Mouse (Mus musculus): ENCODE measurements around the gene Otx1. TPM values are rescaled to one million over a fixed set of nuclear protein-coding genes. Genes with fewer than 3 reads are reported as not detected.

The Otx1 gene
- total and polyA plus RNA-seq, 2 experiments: not detected

DNA sequence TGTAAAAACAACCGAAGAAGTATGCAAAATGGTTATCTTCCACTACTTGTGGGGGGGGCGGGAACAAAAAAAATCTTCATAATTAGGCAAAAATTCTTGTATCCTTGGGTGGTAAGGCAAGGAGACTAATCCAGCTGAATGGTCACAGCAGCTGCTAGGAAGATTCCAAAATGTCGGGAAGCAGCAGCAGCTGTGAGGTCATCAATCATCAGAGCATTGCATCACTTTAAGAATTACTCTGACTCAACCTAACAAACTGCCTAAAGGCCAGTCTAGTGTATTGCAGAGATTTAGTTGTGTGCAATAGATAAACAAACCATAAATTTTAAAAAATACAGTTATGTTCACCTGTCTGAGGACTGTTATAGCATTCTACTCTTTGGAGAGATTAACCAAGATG, 29.1 kb downstream of the Otx1 start:
- WGBS: 75% methylated on average over 3 of the region's 3 CpGs
- H3K79me2 ChIP-seq (ENCODE audit: control insufficient read depth, insufficient read depth, low read length): no peaks in the 10 kb centered on the region
- H3K27ac ChIP-seq (replicated peaks; ENCODE audit: insufficient read depth, low read depth, low read length): no peak overlapping the region
- H3K9ac ChIP-seq (ENCODE audit: low read depth, low read length): no peak overlapping the region
- H3K4me3 ChIP-seq (ENCODE audit: insufficient read depth, low read depth, low read length): no peak overlapping the region
- H3K4me1 ChIP-seq (ENCODE audit: control insufficient read depth, insufficient read depth, low read length): no peaks in the 10 kb centered on the region
- no peak for DNase-seq (ENCODE audit: extremely low read depth, low read depth, low spot score)
- H3K36me3 ChIP-seq (ENCODE audit: control insufficient read depth, insufficient read depth, low read length): no peaks in the 10 kb centered on the region
- H3K27me3 ChIP-seq (ENCODE audit: control insufficient read depth, insufficient read depth, low read length): no peaks in the 10 kb centered on the region
- TF ChIP-seq CTCF (IDR thresholded peaks at IDR 0.05; ENCODE audit: low read depth, low read length) (no peak), POLR2A (IDR thresholded peaks at IDR 0.05; ENCODE audit: extremely low read depth, insufficient read depth, low read length) (no peak)

DNA sequence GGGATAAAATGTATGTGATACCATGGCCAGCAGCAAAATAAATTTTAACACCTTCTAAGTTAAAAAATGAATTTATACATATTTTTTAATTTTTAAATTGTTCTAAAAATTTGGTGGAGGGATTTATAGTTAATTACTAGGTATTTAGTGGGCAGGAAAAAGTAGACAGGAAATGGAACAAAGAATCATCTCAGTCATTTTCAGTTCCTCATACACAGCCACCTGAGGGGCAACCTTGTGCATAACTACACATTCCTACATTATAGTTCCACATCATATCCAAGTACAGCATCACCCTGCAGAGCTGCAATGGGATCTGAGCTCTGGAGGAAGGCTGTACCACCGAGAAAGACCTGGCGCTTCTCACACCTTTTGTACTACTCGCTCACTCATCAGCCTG, 33.8 kb downstream of the Otx1 start:
- WGBS: 96% methylated on average over 3 of the region's 3 CpGs
- no peak overlapping the region for H3K9ac ChIP-seq (ENCODE audit: low read depth, low read length)
- H3K4me1 ChIP-seq (ENCODE audit: control insufficient read depth, insufficient read depth, low read length): no peaks in the 10 kb centered on the region
- no peak overlapping the region for H3K4me3 ChIP-seq (ENCODE audit: insufficient read depth, low read depth, low read length)
- H3K27me3 ChIP-seq (ENCODE audit: control insufficient read depth, insufficient read depth, low read length): no peaks in the 10 kb centered on the region
- H3K79me2 ChIP-seq (ENCODE audit: control insufficient read depth, insufficient read depth, low read length): no peaks in the 10 kb centered on the region
- DNase-seq (ENCODE audit: extremely low read depth, low read depth, low spot score): no peak
- no peaks in the 10 kb centered on the region for H3K36me3 ChIP-seq (ENCODE audit: control insufficient read depth, insufficient read depth, low read length)
- no peak overlapping the region for H3K27ac ChIP-seq (replicated peaks; ENCODE audit: insufficient read depth, low read depth, low read length)
- TF ChIP-seq POLR2A (IDR thresholded peaks at IDR 0.05; ENCODE audit: extremely low read depth, insufficient read depth, low read length): no peak
- TF ChIP-seq CTCF (IDR thresholded peaks at IDR 0.05; ENCODE audit: low read depth, low read length): no peak

DNA sequence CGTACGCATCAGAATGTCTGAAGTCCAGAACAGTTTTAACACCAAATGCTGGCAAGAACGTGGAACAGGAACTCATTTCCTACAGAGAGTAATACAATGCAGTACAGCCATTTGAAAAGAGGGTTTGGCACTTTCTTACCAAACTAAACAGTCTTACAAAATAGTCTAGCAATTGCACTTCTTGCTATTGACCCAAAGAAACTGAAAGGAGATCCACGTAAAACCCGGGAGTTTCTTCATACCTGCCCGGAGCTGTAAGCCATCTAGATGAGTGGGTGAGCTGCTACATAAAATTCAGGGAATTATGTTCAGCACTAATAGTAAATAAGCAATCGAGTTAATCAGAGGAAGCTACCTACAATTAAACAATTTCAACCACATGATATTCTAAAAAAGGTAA, 47.5 kb downstream of the Otx1 start:
- Histone ChIP-seq H3K27me3 (ENCODE audit: control insufficient read depth, insufficient read depth, low read length) (no peaks in the 10 kb centered on the region), H3K4me1 (ENCODE audit: control insufficient read depth, insufficient read depth, low read length) (no peaks in the 10 kb centered on the region), H3K9ac (ENCODE audit: low read depth, low read length) (no peak overlapping the region), H3K79me2 (ENCODE audit: control insufficient read depth, insufficient read depth, low read length) (no peaks in the 10 kb centered on the region), H3K36me3 (ENCODE audit: control insufficient read depth, insufficient read depth, low read length) (no peaks in the 10 kb centered on the region), H3K4me3 (ENCODE audit: insufficient read depth, low read depth, low read length) (no peak overlapping the region), H3K27ac (replicated peaks; ENCODE audit: insufficient read depth, low read depth, low read length) (no peak overlapping the region)
- 87% methylated on average over 7 of the region's 7 CpGs for WGBS
- TF ChIP-seq POLR2A (IDR thresholded peaks at IDR 0.05; ENCODE audit: extremely low read depth, insufficient read depth, low read length): no peak
- no peak for TF ChIP-seq CTCF (IDR thresholded peaks at IDR 0.05; ENCODE audit: low read depth, low read length)
- no peak for DNase-seq (ENCODE audit: extremely low read depth, low read depth, low spot score)

DNA sequence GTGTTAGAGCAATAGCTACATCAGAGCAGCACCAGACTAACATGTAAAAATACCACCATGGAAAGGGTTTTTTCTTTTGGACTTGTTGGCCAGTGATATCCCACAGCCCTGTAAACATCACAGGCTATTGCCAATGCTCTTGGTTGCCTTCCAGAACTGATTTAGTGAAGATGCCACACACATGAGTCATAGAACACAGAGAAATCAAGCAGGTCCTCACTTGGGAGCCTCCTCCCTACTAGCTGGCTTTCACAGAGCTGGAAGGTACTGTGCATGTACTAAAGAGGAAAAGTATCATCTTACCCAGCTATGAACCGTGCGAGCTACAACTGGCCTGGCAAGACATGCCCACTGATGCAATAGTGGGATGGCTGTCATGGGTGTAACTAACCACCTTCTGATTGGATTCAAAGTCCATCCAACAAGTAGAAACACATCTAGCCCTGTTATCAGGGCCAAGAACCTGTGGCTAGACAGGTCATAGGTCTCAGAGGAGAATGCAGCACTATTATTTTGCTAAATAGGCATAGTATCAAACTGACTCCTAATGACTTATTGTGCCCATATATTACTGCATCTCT, 51.0 kb downstream of the Otx1 start:
- TF ChIP-seq CTCF (IDR thresholded peaks at IDR 0.05; ENCODE audit: low read depth, low read length) (no peak), POLR2A (IDR thresholded peaks at IDR 0.05; ENCODE audit: extremely low read depth, insufficient read depth, low read length) (no peak)
- H3K27ac ChIP-seq (replicated peaks; ENCODE audit: insufficient read depth, low read depth, low read length): no peak overlapping the region
- 18% methylated on average over 2 of the region's 2 CpGs for WGBS
- no peaks in the 10 kb centered on the region for H3K36me3 ChIP-seq (ENCODE audit: control insufficient read depth, insufficient read depth, low read length)
- peak; percentile 93 for DNase-seq (ENCODE audit: extremely low read depth, low read depth, low spot score)
- no peaks in the 10 kb centered on the region for H3K4me1 ChIP-seq (ENCODE audit: control insufficient read depth, insufficient read depth, low read length)
- H3K79me2 ChIP-seq (ENCODE audit: control insufficient read depth, insufficient read depth, low read length): no peaks in the 10 kb centered on the region
- H3K9ac ChIP-seq (ENCODE audit: low read depth, low read length): no peak overlapping the region
- no peaks in the 10 kb centered on the region for H3K27me3 ChIP-seq (ENCODE audit: control insufficient read depth, insufficient read depth, low read length)
- no peak overlapping the region for H3K4me3 ChIP-seq (ENCODE audit: insufficient read depth, low read depth, low read length)

DNA sequence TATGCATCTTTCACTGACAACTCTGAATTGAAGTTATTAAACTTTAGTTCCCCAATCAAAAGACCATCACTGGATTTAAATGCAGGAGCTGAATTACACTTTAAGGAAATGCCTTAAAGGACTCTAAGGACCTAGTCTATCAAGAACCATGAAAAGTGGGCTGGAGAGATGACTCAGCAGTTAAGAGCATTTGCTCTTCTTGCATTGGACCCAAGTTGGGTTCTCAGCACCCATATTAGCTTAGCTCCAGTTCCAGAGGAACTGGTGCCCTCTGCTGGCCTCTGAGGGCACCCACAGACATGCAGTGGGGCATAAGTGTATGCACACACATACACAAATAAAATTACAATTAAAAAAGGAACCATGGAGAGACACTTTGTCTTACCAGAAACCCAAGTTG, 52.6 kb downstream of the Otx1 start:
- Histone ChIP-seq H3K27me3 (ENCODE audit: control insufficient read depth, insufficient read depth, low read length) (no peaks in the 10 kb centered on the region), H3K36me3 (ENCODE audit: control insufficient read depth, insufficient read depth, low read length) (no peaks in the 10 kb centered on the region), H3K27ac (replicated peaks; ENCODE audit: insufficient read depth, low read depth, low read length) (no peak overlapping the region), H3K4me1 (ENCODE audit: control insufficient read depth, insufficient read depth, low read length) (no peaks in the 10 kb centered on the region), H3K4me3 (ENCODE audit: insufficient read depth, low read depth, low read length) (no peak overlapping the region), H3K9ac (ENCODE audit: low read depth, low read length) (no peak overlapping the region), H3K79me2 (ENCODE audit: control insufficient read depth, insufficient read depth, low read length) (no peaks in the 10 kb centered on the region)
- no peak for TF ChIP-seq POLR2A (IDR thresholded peaks at IDR 0.05; ENCODE audit: extremely low read depth, insufficient read depth, low read length)
- no peak for TF ChIP-seq CTCF (IDR thresholded peaks at IDR 0.05; ENCODE audit: low read depth, low read length)
- DNase-seq (ENCODE audit: extremely low read depth, low read depth, low spot score): no peak

Data from liver, adult 2 months (tissue).